Mouse (Mus musculus) spleen, adult 2 months (tissue): ENCODE data around the gene 9230102O04Rik. TPM values are rescaled to one million over a fixed set of nuclear protein-coding genes. Genes with fewer than 3 reads are reported as not detected.

Experiments used
- DNase-seq, 2 experiments: peaks; one replicate each; pipeline versions ENCODE4 v3.0.0 to v3.0.0-alpha.2; 2012 to 2021; ENCODE audit warnings: low spot score in 2 of 2, low read depth in 1 of 2
- H3K27ac ChIP-seq: fragments of 200-500 bp; 2 replicates; pipeline ENCODE4 v1.5.1; 2012; ENCODE audit warnings: low read length, inconsistent platforms; ENCODE audit not compliant: insufficient read depth
- H3K27me3 ChIP-seq: fragments of 200-500 bp; 2 replicates; pipeline ENCODE4 v1.6.1; 2012; ENCODE audit warnings: mild to moderate bottlenecking, moderate library complexity, low read length, inconsistent platforms; ENCODE audit not compliant: control insufficient read depth, insufficient read depth
- H3K36me3 ChIP-seq: fragments of 200-500 bp; 2 replicates; pipeline ENCODE4 v1.6.1; 2012; ENCODE audit warnings: mild to moderate bottlenecking, low read length, inconsistent platforms; ENCODE audit not compliant: control insufficient read depth, insufficient read depth
- H3K4me1 ChIP-seq: fragments of 200-500 bp; 2 replicates; pipeline ENCODE4 v1.6.1; 2011; ENCODE audit warnings: inconsistent platforms; ENCODE audit not compliant: control insufficient read depth, insufficient read depth, insufficient read length
- H3K4me3 ChIP-seq: fragments of 200-500 bp; 2 replicates; pipeline ENCODE4 v1.5.1; 2011; ENCODE audit warnings: mild to moderate bottlenecking, inconsistent platforms; ENCODE audit not compliant: insufficient read depth, insufficient read length; ENCODE audit errors: extremely low read depth
- CTCF ChIP-seq: fragments of 200-500 bp; IDR thresholded peaks from 2 replicates; pipeline ENCODE4 v1.5.1; 2011; ENCODE audit warnings: mild to moderate bottlenecking, inconsistent platforms; ENCODE audit not compliant: insufficient read depth, insufficient read length, insufficient replicate concordance; ENCODE audit errors: extremely low read depth
- POLR2A ChIP-seq: fragments of 200-500 bp; IDR thresholded peaks from 2 replicates; pipeline ENCODE4 v1.6.1; 2011; ENCODE audit warnings: low read depth, low read length, inconsistent platforms
- WGBS: fragments of 180-500 bp; shearing (Covaris S2); methylation state at CpG from one replicate; pipeline ENCODE4 v1.1.7; 2018; 5-methylcytosine and 5-hydroxymethylcytosine counted together
- polyA plus RNA-seq: library from polyadenylated mRNA; depleted of rRNA; stranded (reverse); fragments of >200 nt; gene quantifications from 2 replicates; pipeline ENCODE4 v1.2.3, GENCODE M21; 2012

The 9230102O04Rik gene
- polyA plus RNA-seq, 1 experiment: not detected

- no peaks in the 10 kb centered on the region for H3K36me3 ChIP-seq
- no peak for DNase-seq
- H3K4me1 ChIP-seq: no peaks in the 10 kb centered on the region
- no peak overlapping the region for H3K27ac ChIP-seq
- no peak for TF ChIP-seq POLR2A
- no peak for TF ChIP-seq CTCF
- 18% methylated on average over 11 of the region's 11 CpGs for WGBS
- H3K4me3 ChIP-seq: no peak overlapping the region
- no peaks in the 10 kb centered on the region for H3K27me3 ChIP-seq
These were observed 16.7 kb upstream of the 9230102O04Rik start for GRCm38 (mm10) chr2:9905995-9906394.

- TF ChIP-seq CTCF: no peak
- no peak for TF ChIP-seq POLR2A
- no peak for DNase-seq
- Histone ChIP-seq H3K27ac (no peak overlapping the region), H3K4me1 (no peaks in the 10 kb centered on the region), H3K36me3 (no peaks in the 10 kb centered on the region), H3K27me3 (no peaks in the 10 kb centered on the region), H3K4me3 (no peak overlapping the region)
- WGBS: 68% methylated on average over 14 of the region's 14 CpGs
These were observed 14.7 kb upstream of the 9230102O04Rik start for GRCm38 (mm10) chr2:9903854-9904560.

DNA sequence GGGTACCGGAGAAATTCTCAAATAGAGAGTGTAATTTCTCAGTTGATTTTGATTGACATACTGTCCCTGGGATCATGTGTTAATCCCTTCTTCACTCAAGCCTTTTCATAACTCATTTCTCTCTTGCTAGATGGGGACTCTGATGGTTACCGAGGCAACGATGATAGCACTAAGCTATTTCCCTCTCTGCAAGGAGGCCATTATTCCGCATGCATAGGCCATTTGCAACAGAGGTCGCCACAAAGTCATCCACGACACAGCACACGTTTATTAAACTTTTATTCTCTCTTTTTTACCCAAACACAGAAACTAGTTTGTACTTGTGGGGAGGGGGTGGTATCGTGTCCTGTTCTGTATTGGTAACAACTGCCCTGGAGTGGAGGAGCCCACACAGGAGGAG lies 8.5 kb upstream of the 9230102O04Rik start:
- Histone ChIP-seq H3K4me3 (no peak overlapping the region), H3K27ac (no peak overlapping the region), H3K27me3 (peaks cover 20% of the 10 kb centered on the region), H3K4me1 (no peaks in the 10 kb centered on the region), H3K36me3 (no peaks in the 10 kb centered on the region)
- WGBS: 62% methylated on average over 8 of the region's 8 CpGs
- no peak for TF ChIP-seq POLR2A
- TF ChIP-seq CTCF: no peak
- no peak for DNase-seq

DNA sequence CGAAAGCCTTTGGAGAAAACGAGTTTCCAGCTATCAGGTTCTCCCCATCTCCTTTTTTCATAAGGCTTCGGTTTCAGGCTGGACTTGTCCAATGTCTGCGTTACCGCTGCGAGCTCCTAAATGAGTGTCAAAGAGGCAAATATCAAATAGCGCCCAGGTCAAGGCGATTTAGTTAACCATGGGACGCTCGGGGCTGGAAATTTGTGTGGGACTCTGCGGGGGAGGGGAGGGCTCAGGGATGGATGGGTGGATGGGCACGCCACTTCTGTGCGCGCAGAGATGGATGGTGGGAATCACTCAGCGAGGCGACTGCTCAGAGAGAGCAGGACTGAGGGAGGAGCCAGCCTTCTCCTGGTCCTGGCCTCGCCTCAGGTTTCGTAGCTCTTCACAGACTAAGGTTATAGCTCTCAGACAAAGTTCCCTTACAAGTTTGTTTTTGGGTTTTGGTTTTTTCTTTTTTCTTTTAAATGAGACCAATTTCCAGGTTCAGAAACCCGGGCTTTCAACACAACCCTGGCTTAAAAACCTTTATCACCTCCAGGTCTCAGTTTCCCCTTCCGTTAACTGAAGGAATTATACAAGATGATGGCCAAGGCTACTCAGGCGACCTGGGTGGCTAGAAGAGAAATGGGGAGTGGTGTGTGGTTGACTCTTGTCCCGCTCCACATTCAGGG lies 6.9 kb upstream of the 9230102O04Rik start:
- Histone ChIP-seq H3K27ac (no peak overlapping the region), H3K36me3 (no peaks in the 10 kb centered on the region), H3K4me1 (no peaks in the 10 kb centered on the region), H3K4me3 (no peak overlapping the region), H3K27me3 (peaks cover 22% of the 10 kb centered on the region)
- TF ChIP-seq POLR2A: no peak
- no peak for TF ChIP-seq CTCF
- 7% methylated on average over 22 of the region's 22 CpGs for WGBS
- no peak for DNase-seq

- DNase-seq: no peak
- H3K27ac ChIP-seq: no peak overlapping the region
- H3K4me3 ChIP-seq: no peak overlapping the region
- TF ChIP-seq POLR2A (no peak), CTCF (no peak)
- H3K27me3 ChIP-seq: peaks cover 29% of the 10 kb centered on the region
- WGBS: 11% methylated on average over 19 of the region's 19 CpGs
- H3K36me3 ChIP-seq: no peaks in the 10 kb centered on the region
- no peaks in the 10 kb centered on the region for H3K4me1 ChIP-seq
These were observed 5.7 kb upstream of the 9230102O04Rik start for GRCm38 (mm10) chr2:9894836-9895593.

DNA sequence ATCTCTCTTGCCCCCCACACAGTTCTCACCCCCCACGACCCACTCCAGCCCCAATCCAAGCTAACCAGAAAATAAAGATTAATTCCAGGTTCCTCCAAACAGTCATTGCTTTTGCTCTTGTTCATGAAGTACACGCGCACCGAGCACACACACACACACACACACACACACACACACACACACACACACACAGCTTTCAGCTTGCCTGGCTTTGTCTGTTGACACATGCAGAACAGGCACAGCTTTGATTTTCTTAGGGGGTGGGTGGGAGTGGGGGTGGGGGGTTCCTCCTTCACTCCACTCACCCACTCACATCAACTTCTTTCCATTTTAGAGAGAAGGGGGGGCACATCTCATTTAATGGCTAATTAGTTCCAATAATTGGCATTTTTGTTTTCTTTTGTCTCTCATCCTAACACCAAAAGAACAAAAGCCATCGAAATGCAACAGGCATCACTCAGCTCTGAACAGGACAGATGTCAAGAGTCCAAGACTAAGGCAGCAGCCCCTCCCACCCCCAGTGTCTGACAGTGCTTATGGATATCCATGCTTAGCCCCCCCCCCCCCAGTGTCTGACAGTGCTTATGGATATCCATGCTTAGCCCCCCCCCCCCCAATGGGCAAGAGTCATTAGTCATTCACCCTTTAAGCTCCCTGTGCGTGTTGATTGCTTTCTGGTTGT lies 4.1 kb upstream of the 9230102O04Rik start:
- peaks cover 42% of the 10 kb centered on the region for H3K27me3 ChIP-seq
- TF ChIP-seq CTCF: no peak
- no peak for TF ChIP-seq POLR2A
- H3K36me3 ChIP-seq: no peaks in the 10 kb centered on the region
- no peak for DNase-seq
- WGBS: 17% methylated on average over 6 of the region's 6 CpGs
- H3K4me3 ChIP-seq: no peak overlapping the region
- no peak overlapping the region for H3K27ac ChIP-seq
- peaks cover 12% of the 10 kb centered on the region; the same call in 1 of the 2 replicates for H3K4me1 ChIP-seq
